Mouse (Mus musculus) CH12.LX (cell line): Measurements from ENCODE around the gene Itga2b.

Source experiments
- ELF1 ChIP-seq: IDR thresholded peaks from 2 replicates; pipeline ENCODE4 v1.6.1; 2014; ENCODE audit warnings: low read depth, mild to moderate bottlenecking, inconsistent platforms, low read length, improper control_type of control experiment
- MYC ChIP-seq: IDR thresholded peaks from 2 replicates; pipeline ENCODE4 v1.6.1; 2011; ENCODE audit warnings: low read depth, mild to moderate bottlenecking, improper control_type of control experiment, low read length

- TF ChIP-seq MYC (no peak), ELF1 (no peak)
Measured at GRCm38 (mm10) chr11:102403657-102404056, 66.3 kb downstream of the Itga2b start.
